Mouse (Mus musculus) heart, postnatal 4 days (tissue): ENCODE measurements around the gene Socs2. TPM values are rescaled to one million over a fixed set of nuclear protein-coding genes. Genes with fewer than 3 reads are reported as not detected.

Experiments
- DNase-seq: peaks from one replicate; pipeline ENCODE4 v3.0.0; 2021
- total RNA-seq, 2 experiments: library from RNA; stranded (reverse); gene quantifications; 2 replicates each; pipeline ENCODE4 v1.2.3; 2021

Socs2 gene
- total RNA-seq, 2 experiments from 2014 or later: 114 to 125 TPM

DNA sequence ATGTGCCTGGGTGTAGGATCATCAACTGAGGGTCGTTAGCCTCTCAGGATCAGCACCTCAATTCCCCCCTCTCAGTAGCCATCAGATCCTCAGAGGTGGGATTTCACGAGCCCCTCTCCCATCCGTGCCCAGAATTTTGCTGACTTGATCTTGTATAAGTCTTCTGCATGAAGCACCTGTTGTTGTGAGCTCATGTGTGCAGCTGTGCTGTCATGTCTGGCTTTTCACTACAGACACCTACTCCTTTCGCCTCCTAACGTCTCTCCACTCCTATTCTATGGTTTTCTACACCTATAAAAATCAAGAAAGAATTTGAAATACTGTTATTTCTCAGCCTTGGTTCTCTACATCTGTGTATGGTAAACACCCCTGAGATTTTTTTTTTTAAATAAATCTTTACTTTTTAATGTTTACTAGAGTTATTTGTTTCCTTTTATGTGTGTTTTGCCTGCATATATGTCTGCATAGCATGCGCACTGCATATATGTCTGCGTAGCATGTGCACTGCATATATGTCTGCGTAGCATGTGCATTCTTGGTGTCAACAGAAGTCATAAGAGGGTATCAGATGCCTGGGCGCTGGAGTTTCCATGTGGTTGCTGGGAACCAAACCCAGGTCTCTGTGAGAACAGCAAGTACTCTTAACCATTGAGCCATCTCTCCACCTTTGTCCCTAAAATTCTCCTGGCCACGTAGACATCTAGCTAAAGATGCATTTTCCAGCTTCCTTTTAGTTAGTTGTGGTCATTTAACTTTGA, 74.0 kb downstream of the Socs2 start:
- no peak for DNase-seq

DNA sequence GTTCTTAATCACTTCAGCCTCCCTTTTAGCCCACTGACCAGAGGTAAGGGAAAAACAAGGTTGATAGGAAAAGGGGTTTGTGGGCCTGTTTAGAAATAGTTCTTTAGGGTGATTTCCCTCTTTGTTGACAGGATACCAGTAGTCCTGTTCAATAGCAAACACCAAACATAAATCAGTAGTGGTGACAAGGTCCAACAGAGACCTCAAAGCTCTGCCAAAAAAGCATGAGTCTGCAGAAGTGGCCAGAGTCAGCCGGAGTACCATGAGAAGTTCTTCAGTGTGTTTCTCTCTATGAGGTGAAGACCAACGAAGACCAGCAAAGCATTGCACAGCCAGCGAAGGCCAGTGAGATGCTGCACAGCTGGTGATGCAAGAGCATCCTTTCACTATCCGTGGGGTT, 76.3 kb downstream of the Socs2 start:
- DNase-seq: no peak

DNA sequence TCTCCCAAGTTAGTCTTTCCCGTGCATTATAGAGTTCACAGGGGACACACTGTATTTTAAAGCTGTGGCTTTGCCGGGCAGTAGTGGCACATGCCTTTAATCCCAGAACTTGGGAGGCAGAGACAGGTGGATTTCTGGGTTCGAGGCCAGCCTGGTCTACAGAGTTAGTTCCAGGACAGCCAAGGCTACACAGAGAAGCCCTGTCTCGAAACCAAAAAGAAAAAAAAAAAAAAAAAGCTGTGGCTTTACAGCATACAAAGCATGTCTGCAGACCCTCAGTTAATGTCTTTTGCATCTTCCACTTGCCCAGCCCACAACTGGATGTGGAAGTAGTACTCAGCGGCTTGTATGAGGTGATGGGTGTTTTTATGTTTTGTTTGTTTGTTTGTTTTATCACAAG, 79.4 kb downstream of the Socs2 start:
- no peak for DNase-seq

DNA sequence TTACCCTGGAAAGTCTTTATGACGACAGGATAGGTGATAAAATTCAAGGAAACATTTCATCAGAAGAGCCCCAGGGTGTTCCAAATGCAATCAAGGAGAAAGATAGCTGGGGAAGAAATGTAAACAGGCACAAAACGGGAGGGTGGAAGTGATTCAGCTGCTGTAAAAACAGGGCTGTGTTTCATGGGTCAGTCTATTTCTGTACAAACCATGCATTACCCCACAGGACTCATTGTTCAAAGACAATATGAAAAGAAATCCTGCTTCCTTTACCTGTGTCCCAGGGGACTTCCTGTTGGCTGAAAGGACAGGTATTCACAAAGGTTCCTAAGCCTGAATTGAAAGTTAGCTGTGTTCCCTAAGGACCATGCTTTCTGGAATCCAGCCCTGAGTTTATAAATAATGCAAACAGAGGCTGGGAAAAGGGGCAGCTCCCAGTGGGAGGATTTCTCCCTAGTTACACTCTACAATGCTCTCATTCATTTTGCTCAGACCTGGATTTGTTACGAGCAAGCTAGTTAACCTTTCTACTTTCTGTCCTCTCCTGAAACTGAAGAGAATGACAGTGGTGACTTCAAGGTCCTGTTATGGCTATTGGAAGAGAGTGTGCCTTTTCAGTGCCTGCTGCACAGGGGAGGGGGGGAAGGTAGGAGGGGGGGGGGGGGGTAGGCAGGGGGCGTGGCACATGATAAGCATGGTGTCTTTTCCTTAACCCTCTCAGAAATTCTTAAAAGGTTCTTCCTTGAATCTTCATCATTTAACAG, 80.0 kb downstream of the Socs2 start:
- peak; percentile 32 for DNase-seq

Other genes starting within 250 kb of the Socs2 start
- 10 to 100 TPM; 11.3 to 12.2 TPM for gene Cradd, start 93.0 kb downstream of the Socs2 start, total RNA-seq
- gene Mrpl42, start 84.8 kb upstream of the Socs2 start, total RNA-seq: 100 to 1,000 TPM; 284 to 300 TPM
- gene Ube2n, start 98.0 kb upstream of the Socs2 start, total RNA-seq: 100 to 1,000 TPM; 143 to 146 TPM
- 100 to 1,000 TPM; 201 to 218 TPM for gene Nudt4, start 147.0 kb upstream of the Socs2 start, total RNA-seq